Mouse (Mus musculus): ENCODE results near the gene Drd2. TPM values are rescaled to one million over a fixed set of nuclear protein-coding genes. Genes with fewer than 3 reads are reported as not detected.

The Drd2 gene
- total RNA-seq, 2 experiments from 2014 or later: not detected

DNA sequence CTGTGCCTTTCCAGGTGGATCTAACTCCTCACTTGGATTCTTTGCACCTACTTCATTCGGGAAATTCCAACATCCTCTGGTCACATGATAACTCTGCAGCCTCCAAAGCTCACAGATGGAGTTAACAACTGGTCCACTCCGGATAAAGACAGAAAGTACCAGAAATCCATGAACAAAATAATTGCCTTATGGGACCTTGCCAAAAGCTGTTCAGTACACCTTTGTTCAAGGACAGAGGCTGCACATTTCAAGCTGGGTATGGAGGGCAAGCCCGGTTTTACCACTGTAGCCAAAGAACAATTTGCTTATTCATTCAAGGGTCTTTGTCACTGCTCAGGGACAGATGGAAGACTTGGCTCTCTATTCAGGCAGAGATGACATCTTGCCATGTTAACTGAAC is 102.2 kb downstream of the Drd2 start:
- no peak for ATAC-seq (replicated peaks; ENCODE audit: low FRiP score, poor library complexity, severe bottlenecking)

DNA sequence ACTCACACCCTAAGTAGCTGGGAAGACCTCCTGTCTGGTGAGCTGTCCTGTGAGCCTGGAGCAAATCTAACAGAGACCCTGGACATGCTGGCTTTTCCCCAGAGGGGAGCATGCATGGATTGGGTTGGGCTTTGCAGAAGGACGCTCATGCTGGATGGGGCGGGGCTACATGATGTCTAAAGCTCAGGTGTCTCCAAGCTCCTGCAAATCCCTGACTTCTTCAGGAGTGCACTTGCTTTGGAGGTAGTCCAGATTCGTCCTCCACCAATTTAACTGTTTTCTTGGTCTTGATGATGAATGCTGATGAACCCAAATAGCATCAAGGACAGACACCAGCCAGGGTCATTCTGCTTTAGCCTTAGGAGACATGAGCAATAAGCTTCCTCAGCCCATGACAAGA is 110.1 kb downstream of the Drd2 start:
- no peak for ATAC-seq (replicated peaks; ENCODE audit: low FRiP score, poor library complexity, severe bottlenecking)

DNA sequence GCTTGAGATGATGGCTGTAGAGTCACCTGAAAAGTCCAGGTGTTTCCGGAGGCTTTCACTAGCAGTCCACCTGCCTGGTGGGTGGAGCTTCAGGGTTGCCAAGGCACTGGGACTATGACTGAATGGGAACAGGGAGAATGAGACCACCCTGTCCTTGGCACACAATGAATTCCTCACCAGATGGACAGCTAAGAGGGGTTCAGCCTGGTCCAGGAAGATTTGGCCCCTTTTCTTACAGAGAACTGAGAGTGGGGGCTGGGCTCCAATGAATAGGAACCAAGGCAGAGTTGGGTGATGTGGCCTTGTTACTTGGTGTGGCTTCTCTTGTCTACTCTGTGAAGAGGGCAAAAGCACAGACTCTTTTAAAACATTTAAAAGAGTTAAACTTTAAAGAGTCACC is 112.0 kb downstream of the Drd2 start:
- ATAC-seq (replicated peaks; ENCODE audit: low FRiP score, poor library complexity, severe bottlenecking): no peak

DNA sequence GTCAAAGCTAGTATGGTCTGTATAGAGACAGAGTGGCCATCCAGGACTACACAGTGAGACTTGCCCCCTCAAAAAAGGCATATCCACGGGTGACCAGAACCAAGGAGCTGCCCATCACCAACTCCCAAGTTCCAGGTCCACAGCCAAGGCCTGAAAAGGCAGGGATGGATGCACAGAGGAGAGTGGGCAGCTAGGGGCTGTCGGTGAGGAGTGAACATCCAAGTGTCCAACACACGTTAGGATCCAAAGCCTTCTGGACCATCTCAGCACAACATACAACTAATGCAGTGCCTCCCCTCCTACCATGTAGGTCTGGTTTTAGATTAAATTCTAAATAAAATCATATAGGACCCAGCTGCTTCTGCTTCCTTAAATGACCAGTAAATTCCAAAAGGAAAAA is 115.7 kb downstream of the Drd2 start:
- ATAC-seq (replicated peaks; ENCODE audit: low FRiP score, poor library complexity, severe bottlenecking): no peak

Other genes with a start within 250 kb of the Drd2 start
- gene Gm4894, start 90.1 kb upstream of the Drd2 start, total RNA-seq (2015; ENCODE audit: low replicate concordance): not detected in 2 replicates
- gene Gm4894, start 90.1 kb upstream of the Drd2 start, total RNA-seq (2017; ENCODE audit: low replicate concordance): not detected in 2 replicates
- not detected in 2 replicates for gene Ankk1, start 86.4 kb downstream of the Drd2 start, total RNA-seq (2015; ENCODE audit: low replicate concordance)
- not detected in 2 replicates for gene Ankk1, start 86.4 kb downstream of the Drd2 start, total RNA-seq (2017; ENCODE audit: low replicate concordance)
- gene Ttc12, start 145.6 kb downstream of the Drd2 start, total RNA-seq (2015; ENCODE audit: low replicate concordance): 1.3 TPM in 1 of 2 replicates, not detected in the other
- not detected in 2 replicates for gene Ttc12, start 145.6 kb downstream of the Drd2 start, total RNA-seq (2017; ENCODE audit: low replicate concordance)

Data from erythroblast, adult 5-6 weeks (primary cell).